Mouse (Mus musculus): ENCODE results near the gene Obox7. TPM values are rescaled to one million over a fixed set of nuclear protein-coding genes. Genes with fewer than 3 reads are reported as not detected.
"Not testable (repeated sequence)": the region's sequence is repeated elsewhere in the genome, so short reads cannot be mapped to it uniquely, and the experiment has no call there.

The Obox7 gene
- polyA plus RNA-seq (2012; rRNA removed) = not detected in 2 replicates

GRCm38 (mm10) chr7:14659196-14659595 lies at the start of gene Obox7:
Gene Obox7, plus strand, starts transcription at chr7:14659496.
- H3K27me3 ChIP-seq (ENCODE audit: control insufficient read depth, insufficient read depth, low read length); H3K27ac ChIP-seq (ENCODE audit: insufficient read depth, low read length); H3K4me1 ChIP-seq (ENCODE audit: control insufficient read depth, insufficient read depth, low read length): not testable (repeated sequence)

GRCm38 (mm10) chr7:14622556-14623542 lies 36.4 kb upstream of the Obox7 start:
- not testable (repeated sequence) for DNase-seq; H3K4me3 ChIP-seq (replicated peaks; ENCODE audit: insufficient read depth, low read depth, low read length); H3K27me3 ChIP-seq (ENCODE audit: control insufficient read depth, insufficient read depth, low read length); H3K27ac ChIP-seq (ENCODE audit: insufficient read depth, low read length); H3K4me1 ChIP-seq (ENCODE audit: control insufficient read depth, insufficient read depth, low read length)
- 9% methylated on average over 95 of the region's 132 CpGs for WGBS

More at GRCm38 (mm10) chr7:14659196-14659595, at the start of gene Obox7:
- WGBS = 69% methylated on average over 1 of the region's 1 CpGs
- H3K4me3 ChIP-seq (replicated peaks; ENCODE audit: insufficient read depth, low read depth, low read length); DNase-seq: not testable (repeated sequence)

Other genes starting within 250 kb of the Obox7 start
- not detected in 2 replicates for gene Sult2a8, start 212.7 kb upstream of the Obox7 start, polyA plus RNA-seq (2012; rRNA removed)
- not detected in 2 replicates for gene Sult2a7, start 165.3 kb upstream of the Obox7 start, polyA plus RNA-seq (2012; rRNA removed)
- gene Vmn1r90, start 96.0 kb upstream of the Obox7 start, polyA plus RNA-seq (2012; rRNA removed) = 0.13 and 0.21 TPM in 2 replicates